Mouse (Mus musculus) C3H10T1/2 (cell line): ENCODE data around the gene Ppie. TPM values are rescaled to one million over a fixed set of nuclear protein-coding genes. Genes with fewer than 3 reads are reported as not detected.

Experiments used
- polyA plus RNA-seq, 2 experiments: library from polyadenylated mRNA; unstranded; fragments of >200 nt; fragmentation: generic; extraction: Trizol; gene quantifications; one replicate each; pipeline ENCODE4 v1.2.1; 2012; ENCODE audit warnings: missing spikeins in 2 of 2

Gene Ppie
- 10 to 100 TPM; 54.0 to 69.1 TPM for polyA plus RNA-seq

DNA sequence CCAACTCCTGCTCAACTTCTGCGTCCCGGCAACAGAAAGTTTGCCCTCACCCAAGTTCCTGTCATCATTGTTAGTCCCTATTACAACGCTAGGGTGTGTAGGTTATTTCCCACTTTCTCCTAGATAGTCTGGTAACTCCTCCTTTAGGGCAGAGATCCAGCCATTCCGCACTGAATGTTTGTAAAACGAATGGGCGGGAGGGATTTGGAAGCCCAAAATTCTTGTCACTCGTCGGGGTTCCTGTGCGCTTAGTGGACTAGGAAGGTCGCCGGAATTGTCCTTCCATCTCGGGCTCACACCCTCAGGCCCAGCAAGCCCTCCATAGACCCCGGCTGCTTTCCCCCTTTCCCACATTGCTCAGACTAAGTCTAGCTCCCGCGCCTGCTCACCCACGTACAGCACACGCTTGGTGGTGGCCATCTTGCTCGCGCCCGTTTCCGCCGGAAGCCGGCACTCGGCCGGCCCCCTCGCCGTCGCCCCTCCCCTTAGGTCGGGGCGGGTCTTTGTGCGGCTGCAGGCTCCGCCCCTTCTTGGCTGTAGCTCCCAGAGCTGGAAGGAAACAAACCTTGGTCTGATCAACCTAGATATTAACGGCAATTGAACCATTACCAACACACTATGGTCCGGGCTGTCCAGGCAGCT lies at the start of gene Ppie:
Gene Ppie, minus strand, starts transcription at position 439 of the 642 bp plus-strand sequence.

DNA sequence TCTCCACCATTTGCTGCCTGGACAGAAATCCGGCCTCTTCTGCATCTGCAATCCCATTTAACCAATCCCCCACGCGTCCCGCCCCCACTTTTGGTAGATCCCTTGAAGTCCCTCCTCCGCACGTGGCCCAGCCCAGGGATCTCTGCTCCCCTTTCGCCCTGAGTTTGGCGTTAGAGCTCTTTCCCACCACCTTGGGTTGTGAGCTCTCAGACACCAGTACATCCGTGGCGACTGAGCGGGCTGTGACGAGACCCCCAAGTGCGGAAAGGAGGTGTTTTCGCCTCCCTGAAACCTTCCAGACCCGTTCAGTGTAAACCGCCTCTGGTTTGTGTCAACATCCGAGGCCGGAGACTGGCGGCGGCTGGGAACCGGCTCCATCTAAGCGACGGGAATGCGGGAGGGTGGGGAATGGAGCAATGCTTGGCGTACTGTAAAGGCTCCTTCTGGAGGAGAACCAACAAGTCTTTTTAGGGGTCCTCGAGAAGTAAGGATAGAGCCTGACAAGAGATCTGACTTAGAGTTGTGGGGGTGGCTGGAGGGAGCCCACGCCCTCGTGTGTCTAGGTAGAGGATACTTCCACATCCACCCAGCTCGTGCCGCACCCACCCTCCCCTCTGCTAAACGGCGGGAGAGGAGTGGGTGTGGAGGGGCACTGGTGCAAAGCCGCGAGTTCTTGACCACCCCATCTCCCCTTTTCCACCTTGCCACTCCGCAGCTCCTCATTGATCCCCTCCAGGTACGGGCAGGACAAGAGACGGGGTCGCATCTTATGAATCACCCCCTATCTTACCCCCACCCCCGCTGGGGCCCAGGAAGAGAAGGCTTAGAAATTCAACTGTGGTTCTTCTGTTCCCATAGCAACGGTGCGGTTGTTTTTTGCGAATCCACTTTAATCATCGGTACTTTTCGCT lies 42.8 kb upstream of the Ppie start, which contains the start of gene Hpcal4:
Gene Hpcal4, plus strand, starts transcription at position 900 of the 911 bp plus-strand sequence.

DNA sequence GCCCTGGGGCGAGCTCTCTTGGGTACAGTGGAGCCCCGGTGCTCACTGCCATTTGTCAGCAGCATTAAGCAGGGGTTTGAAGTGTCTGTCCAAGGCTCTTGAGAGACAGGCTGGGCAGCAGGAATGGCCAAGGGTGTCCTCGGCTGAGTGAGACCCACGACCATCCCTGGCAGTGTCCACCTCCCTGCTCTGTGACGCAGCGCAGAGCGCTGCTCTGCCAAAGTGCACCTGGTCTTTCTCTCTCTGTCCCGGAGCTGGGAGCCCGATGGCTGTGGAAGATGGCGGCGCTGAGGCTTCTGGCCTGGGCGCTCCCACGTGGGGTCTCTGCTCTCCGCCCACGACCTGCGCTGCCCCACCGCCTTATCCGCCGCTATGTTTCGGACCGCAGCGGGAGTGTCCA lies 23.7 kb downstream of the Ppie start, which contains the start of gene Oxct2b:
Gene Oxct2b, plus strand, starts transcription at position 256 of the 400 bp plus-strand sequence.

DNA sequence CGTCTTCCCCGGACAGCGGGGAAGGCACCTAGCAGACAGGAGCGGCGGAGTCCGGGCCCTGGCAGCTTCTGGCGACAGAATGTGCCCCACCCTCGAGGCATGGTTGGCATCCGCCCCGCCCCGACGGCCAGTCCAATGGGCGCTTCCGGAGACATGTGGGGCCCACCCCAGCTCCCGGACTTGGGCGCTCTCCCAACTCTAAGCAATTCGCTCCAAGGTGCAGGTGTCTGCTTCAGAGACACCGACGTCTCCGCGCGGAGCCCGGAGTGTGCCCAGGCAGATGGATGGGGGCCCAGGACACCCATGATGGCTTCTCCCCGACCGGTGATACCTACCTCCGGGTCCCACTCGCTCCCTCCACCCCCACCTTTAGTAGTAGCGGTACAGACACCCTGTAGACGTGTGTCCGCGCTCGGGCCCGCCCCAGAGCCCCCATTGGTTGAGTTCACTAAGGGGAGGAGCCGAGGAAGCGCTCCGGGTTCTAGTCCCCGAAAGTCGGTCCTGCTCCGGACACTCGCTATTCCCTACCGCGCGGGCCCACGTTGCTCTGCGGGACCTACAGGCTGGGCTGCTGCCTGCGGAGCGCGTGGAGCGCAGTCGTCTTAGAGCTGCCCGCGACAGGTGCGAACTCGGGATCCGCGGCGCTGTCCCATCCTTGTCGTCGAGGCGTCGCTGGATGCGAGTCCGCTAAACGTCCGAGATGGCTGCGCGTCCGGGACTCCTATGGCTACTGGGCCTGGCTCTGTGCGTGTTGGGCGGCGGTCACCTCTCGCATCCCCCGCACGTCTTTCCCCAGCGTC lies 34.9 kb downstream of the Ppie start, which contains the start of gene Bmp8b:
Gene Bmp8b, plus strand, starts transcription at position 515 of the 800 bp plus-strand sequence.

Other genes with a start within 250 kb of the Ppie start
- gene Mfsd2a, start 178.8 kb downstream of the Ppie start, polyA plus RNA-seq, result under 1 TPM in 1 of 2 experiments, not detected in 1; 0.02 TPM
- gene Mycl, start 144.3 kb downstream of the Ppie start, polyA plus RNA-seq, result under 1 TPM; 0.17 to 0.43 TPM
- 1 to 10 TPM; 1.3 to 7.9 TPM for gene Trit1, start 123.4 kb downstream of the Ppie start, polyA plus RNA-seq
- under 1 TPM in 1 of 2 experiments, not detected in 1; 0.02 TPM for gene Bmp8b, start 34.8 kb downstream of the Ppie start, polyA plus RNA-seq
- not detected for gene Oxct2b, start 23.7 kb downstream of the Ppie start, polyA plus RNA-seq
- gene Hpcal4, start 43.3 kb upstream of the Ppie start, polyA plus RNA-seq, result not detected
- gene Nt5c1a, start 61.6 kb upstream of the Ppie start, polyA plus RNA-seq, result not detected
- under 1 TPM in 1 of 2 experiments, not detected in 1; 0.01 TPM for gene Heyl, start 93.6 kb upstream of the Ppie start, polyA plus RNA-seq
- gene Pabpc4, start 122.4 kb upstream of the Ppie start, polyA plus RNA-seq, result 100 to 1,000 TPM in 1 of 2 experiments, 10 to 100 TPM in 1; 87.7 to 112 TPM
- gene Oxct2a, start 183.7 kb upstream of the Ppie start, polyA plus RNA-seq, result not detected
- gene Bmp8a, start 203.3 kb upstream of the Ppie start, polyA plus RNA-seq, result not detected